Mouse (Mus musculus): ENCODE data around the gene Tulp1. TPM values are rescaled to one million over a fixed set of nuclear protein-coding genes. Genes with fewer than 3 reads are reported as not detected.
A peak's percentile ranks its signal among the peaks of the same experiment; 100 is the strongest.

Gene Tulp1
- polyA plus RNA-seq, 1 experiment from 2014 or later = 5.8 TPM

DNA sequence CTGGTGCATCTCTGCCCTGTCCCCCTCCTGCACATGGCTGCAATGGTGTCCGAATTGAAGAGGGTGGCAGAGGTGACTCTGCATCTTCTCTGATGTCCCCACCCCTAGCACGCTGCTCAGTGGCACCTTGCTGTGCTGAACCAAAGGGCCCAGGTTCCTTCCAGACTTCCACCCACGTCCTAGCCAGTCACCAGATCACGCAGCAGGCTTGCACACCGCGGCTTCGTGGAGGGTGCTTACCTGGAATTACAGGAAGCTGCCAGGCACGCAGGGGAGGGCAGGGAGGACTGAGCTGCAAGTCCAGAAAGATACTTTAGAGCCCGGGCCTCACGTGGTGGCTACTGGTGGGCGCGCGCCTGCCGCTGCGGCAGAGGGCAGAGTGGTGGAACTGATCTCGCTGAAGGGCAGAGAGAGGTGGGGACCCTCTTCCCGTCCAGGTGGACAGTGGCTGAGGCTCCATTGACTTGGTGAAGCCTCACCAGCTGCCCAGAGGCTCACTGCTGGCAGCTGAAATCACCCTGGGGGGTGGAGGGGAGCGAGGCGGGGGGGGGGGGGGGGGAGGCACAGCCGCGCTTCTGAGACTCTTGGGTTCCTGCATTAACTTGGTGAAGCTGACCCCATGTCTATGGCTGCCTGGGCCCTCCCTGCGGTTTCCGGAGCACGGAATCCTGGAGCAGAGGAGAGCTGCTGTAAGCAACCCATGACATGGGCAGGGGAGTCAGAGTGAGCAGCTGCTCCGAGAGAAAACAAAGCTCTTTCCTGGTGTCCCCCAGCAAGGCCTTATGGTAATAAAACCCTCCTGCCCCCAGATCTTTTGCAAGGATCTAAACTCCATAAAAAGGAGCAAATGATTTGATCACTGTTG, 26.8 kb upstream of the Tulp1 start:
- H3K9ac ChIP-seq = no peak overlapping the region
- no peaks in the 10 kb centered on the region for H3K27me3 ChIP-seq
- whole genome bisulfite sequencing = 13% methylated on average over 21 of the region's 25 CpGs
- no peak overlapping the region for H3K27ac ChIP-seq (replicated peaks)
- no peaks in the 10 kb centered on the region for H3K36me3 ChIP-seq
- H3K4me3 ChIP-seq (replicated peaks) = no peak overlapping the region
- ATAC-seq (ENCODE audit: insufficient number of reproducible peaks, low FRiP score, low TSS enrichment, low read depth) = no peak
- no peaks in the 10 kb centered on the region for H3K9me3 ChIP-seq (replicated peaks)
- H3K4me2 ChIP-seq (replicated peaks) = peak overlapping the region; percentile 19
- peaks cover 31% of the 10 kb centered on the region for H3K4me1 ChIP-seq

DNA sequence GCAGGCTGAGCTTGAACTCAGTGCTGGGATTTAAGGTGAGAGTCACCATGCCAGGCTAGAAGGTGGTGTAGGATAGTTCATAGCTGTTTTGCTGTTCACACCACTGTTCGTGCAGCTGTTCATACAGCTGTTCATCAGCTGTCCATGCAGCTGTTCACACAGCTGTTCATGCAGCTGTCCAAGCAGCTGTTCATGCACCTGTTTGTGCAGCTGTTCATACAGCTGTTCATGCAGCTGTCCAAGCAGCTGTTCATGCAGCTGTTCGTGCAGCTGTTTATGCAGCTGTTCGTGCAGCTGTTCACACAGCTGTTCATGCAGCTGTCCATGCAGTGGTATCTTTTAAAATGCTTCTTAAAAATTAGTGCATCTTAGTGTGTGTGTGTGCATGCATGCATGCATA, 23.5 kb upstream of the Tulp1 start:
- no peak overlapping the region for H3K4me3 ChIP-seq (replicated peaks)
- no peak for ATAC-seq (ENCODE audit: insufficient number of reproducible peaks, low FRiP score, low TSS enrichment, low read depth)
- H3K9ac ChIP-seq = no peak overlapping the region
- H3K4me1 ChIP-seq = peaks cover 26% of the 10 kb centered on the region
- H3K27me3 ChIP-seq = no peaks in the 10 kb centered on the region
- H3K4me2 ChIP-seq (replicated peaks) = no peak overlapping the region
- no peaks in the 10 kb centered on the region for H3K9me3 ChIP-seq (replicated peaks)
- H3K27ac ChIP-seq (replicated peaks) = no peak overlapping the region
- 84% methylated on average over 3 of the region's 3 CpGs for WGBS
- H3K36me3 ChIP-seq = no peaks in the 10 kb centered on the region

DNA sequence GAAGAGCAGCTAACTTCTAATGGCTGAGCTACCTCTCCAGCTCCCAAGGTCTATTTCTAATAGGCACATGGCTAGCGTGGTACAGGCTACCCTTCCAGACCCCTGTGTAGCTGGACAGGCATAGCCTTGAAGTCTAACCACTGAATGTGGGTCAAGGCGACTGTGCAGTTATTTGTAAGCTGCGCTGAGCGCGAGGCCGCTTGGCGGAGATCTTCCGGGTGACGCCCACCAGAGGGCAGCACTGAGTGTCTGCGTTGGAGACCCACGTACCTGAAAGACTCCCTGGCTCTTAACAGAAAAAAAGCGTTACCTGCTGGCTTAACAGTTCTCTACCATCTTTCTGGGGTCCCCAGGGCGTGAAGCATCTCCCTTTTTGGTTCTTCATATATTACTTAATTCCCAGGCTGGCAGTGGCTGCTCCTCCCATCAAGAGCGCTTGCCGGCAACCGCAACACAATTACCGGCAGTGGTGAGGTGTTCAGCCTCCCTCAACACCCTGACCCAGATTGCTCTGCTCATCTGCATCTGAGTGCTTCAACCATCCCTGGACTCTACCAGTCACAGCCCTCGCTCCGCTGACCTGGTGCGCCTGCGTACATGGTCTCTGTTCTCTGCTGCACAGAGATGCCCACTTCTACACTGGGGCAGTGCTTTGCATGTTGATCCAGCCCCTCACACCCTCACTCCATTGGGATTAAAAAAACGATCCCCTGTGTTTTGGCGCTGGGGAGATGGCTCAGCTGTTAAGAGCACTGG, 21.3 kb upstream of the Tulp1 start:
- 6% methylated on average over 23 of the region's 23 CpGs for WGBS
- no peaks in the 10 kb centered on the region for H3K9me3 ChIP-seq (replicated peaks)
- H3K4me3 ChIP-seq (replicated peaks) = peak overlapping the region; percentile 15; the same call in 1 of the 2 replicates
- H3K4me1 ChIP-seq = peaks cover 9% of the 10 kb centered on the region; the same call in 1 of the 2 replicates
- no peak for ATAC-seq (ENCODE audit: insufficient number of reproducible peaks, low FRiP score, low TSS enrichment, low read depth)
- no peak overlapping the region for H3K27ac ChIP-seq (replicated peaks)
- H3K36me3 ChIP-seq = no peaks in the 10 kb centered on the region
- H3K27me3 ChIP-seq = no peaks in the 10 kb centered on the region
- H3K9ac ChIP-seq = no peak overlapping the region
- H3K4me2 ChIP-seq (replicated peaks) = peak overlapping the region; percentile 45

DNA sequence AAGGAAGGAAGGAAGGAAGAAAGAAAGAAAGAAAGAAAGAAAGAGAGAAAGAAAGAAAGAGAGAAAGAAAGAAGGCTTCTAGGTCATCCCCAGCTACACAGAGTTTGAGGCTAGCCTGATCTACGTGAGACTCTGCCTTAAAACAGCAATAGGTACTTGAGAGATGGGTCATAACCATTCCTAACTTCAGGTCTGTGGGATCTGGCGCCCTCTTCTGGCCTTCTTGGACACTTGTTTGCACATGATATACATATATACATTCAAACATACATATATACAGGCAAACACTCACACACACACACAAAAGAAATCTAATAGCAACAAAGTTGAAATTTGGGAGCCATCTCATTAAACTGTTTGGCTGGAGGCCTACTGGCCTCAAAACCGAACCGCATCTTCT, 19.3 kb upstream of the Tulp1 start:
- Histone ChIP-seq H3K4me2 (replicated peaks) (no peak overlapping the region), H3K27me3 (no peaks in the 10 kb centered on the region), H3K36me3 (no peaks in the 10 kb centered on the region), H3K27ac (replicated peaks) (no peak overlapping the region), H3K4me3 (replicated peaks) (no peak overlapping the region), H3K4me1 (peaks cover 8% of the 10 kb centered on the region; the same call in 1 of the 2 replicates), H3K9ac (no peak overlapping the region), H3K9me3 (replicated peaks) (no peaks in the 10 kb centered on the region)
- no peak for ATAC-seq (ENCODE audit: insufficient number of reproducible peaks, low FRiP score, low TSS enrichment, low read depth)
- 67% methylated on average over 4 of the region's 4 CpGs for WGBS

DNA sequence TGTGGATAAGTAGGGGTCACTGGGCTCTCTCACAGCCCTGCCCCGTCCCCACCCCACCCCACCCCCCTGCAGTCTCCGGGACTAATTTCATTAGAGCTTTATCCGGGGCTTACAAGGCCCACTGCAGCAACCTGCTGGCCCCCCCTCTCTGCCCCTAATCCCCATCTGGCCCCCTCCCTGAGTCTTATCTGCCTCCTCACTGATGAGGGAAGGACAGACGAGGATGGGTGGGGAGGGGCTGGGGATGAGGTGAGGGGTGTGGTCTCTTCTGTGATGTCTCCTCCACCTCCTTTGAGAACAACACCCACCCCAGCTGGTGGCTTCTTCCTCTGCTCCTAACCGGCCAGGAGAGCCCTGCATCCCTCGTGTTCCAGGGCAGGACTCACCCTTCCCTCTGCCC, 15.2 kb upstream of the Tulp1 start:
- Histone ChIP-seq H3K4me3 (replicated peaks) (no peak overlapping the region), H3K36me3 (no peaks in the 10 kb centered on the region), H3K27ac (replicated peaks) (no peak overlapping the region), H3K9ac (no peak overlapping the region), H3K9me3 (replicated peaks) (no peaks in the 10 kb centered on the region), H3K27me3 (peaks cover 8% of the 10 kb centered on the region), H3K4me1 (peaks cover 6% of the 10 kb centered on the region; the same call in 1 of the 2 replicates), H3K4me2 (replicated peaks) (no peak overlapping the region)
- no peak; the same call in 1 of the 2 replicates for ATAC-seq (ENCODE audit: insufficient number of reproducible peaks, low FRiP score, low TSS enrichment, low read depth)
- 3% methylated on average over 6 of the region's 6 CpGs for WGBS

DNA sequence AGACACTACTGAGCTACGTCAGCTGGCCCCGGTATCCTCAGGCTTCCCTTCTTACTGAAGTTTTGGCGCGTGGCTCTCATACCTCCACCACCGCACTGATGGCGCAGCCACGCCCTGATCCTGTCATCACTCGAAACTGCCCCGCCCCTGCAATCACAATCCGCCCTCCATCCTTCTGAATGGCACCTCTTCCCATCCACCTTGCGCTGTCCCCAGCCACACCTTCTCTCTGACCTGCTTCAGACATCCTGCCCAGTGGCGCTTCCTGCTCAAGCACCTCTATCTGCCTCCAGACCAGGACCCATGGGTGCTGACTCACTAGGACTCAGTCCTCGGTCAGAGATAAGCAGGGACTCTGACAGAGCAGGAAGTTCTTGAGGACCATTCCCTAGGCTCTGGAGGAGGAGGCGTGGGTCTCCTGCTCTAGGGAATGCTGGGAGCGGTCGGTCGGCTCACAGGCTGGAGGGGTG, 10.6 kb upstream of the Tulp1 start:
- Histone ChIP-seq H3K4me1 (peaks cover 6% of the 10 kb centered on the region; the same call in 1 of the 2 replicates), H3K4me2 (replicated peaks) (no peak overlapping the region), H3K9ac (no peak overlapping the region), H3K9me3 (replicated peaks) (no peaks in the 10 kb centered on the region), H3K27ac (replicated peaks) (no peak overlapping the region), H3K27me3 (peaks cover 22% of the 10 kb centered on the region), H3K36me3 (no peaks in the 10 kb centered on the region), H3K4me3 (replicated peaks) (no peak overlapping the region)
- no peak for ATAC-seq (ENCODE audit: insufficient number of reproducible peaks, low FRiP score, low TSS enrichment, low read depth)
- WGBS = 10% methylated on average over 17 of the region's 17 CpGs

DNA sequence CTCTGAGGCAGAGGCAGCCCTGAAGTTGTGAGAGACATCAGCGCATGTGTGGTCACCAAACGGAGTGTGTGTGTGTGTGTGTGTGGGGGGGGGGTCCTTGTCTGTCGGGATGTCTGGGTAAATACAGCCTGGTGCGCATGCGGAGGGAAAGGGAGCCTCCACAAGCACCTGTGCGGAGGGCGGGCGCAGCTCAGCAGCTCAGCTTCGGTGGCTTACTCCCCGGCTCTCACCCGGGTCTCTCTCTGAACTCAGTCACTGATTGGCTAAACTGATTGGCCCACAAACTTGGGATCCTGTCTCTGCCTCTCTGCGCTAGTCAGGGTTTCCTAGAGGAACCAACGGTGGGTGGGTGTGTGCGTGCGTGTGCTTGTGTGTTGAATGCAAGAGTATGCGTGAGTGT, 9.5 kb upstream of the Tulp1 start:
- no peak overlapping the region for H3K4me2 ChIP-seq (replicated peaks)
- H3K27ac ChIP-seq (replicated peaks) = no peak overlapping the region
- peaks cover 6% of the 10 kb centered on the region; the same call in 1 of the 2 replicates for H3K4me1 ChIP-seq
- H3K36me3 ChIP-seq = no peaks in the 10 kb centered on the region
- no peak overlapping the region for H3K4me3 ChIP-seq (replicated peaks)
- H3K27me3 ChIP-seq = peaks cover 22% of the 10 kb centered on the region
- no peak for ATAC-seq (ENCODE audit: insufficient number of reproducible peaks, low FRiP score, low TSS enrichment, low read depth)
- no peaks in the 10 kb centered on the region for H3K9me3 ChIP-seq (replicated peaks)
- WGBS = 14% methylated on average over 16 of the region's 16 CpGs
- H3K9ac ChIP-seq = no peak overlapping the region

DNA sequence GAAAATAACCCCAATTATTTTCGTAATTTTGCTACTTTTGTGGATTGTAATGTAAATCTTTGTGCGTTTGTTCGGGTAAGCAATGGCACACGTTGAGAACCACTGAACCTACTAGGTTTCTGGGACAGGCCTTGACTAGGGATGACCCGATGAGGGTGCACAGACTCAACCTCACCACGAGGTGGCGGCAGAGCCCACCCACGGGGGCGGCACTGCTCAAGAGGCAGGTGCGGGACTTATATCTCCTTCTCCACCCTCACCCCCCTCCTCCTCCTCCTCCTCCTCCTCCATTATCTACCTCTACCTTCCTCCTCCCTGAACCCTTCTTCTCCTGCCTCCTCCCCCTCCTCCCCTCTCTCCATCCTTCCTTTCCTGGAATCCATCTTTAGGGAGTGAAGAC, 8.8 kb upstream of the Tulp1 start:
- no peaks in the 10 kb centered on the region for H3K9me3 ChIP-seq (replicated peaks)
- no peak overlapping the region for H3K9ac ChIP-seq
- H3K27me3 ChIP-seq = peaks cover 22% of the 10 kb centered on the region
- H3K4me1 ChIP-seq = peaks cover 6% of the 10 kb centered on the region; the same call in 1 of the 2 replicates
- no peak overlapping the region for H3K4me2 ChIP-seq (replicated peaks)
- ATAC-seq (ENCODE audit: insufficient number of reproducible peaks, low FRiP score, low TSS enrichment, low read depth) = 0 out of 2 replicates have a peak, but pooled peaks have one; percentile 45
- no peaks in the 10 kb centered on the region for H3K36me3 ChIP-seq
- H3K4me3 ChIP-seq (replicated peaks) = no peak overlapping the region
- 14% methylated on average over 10 of the region's 10 CpGs for WGBS
- no peak overlapping the region for H3K27ac ChIP-seq (replicated peaks)

DNA sequence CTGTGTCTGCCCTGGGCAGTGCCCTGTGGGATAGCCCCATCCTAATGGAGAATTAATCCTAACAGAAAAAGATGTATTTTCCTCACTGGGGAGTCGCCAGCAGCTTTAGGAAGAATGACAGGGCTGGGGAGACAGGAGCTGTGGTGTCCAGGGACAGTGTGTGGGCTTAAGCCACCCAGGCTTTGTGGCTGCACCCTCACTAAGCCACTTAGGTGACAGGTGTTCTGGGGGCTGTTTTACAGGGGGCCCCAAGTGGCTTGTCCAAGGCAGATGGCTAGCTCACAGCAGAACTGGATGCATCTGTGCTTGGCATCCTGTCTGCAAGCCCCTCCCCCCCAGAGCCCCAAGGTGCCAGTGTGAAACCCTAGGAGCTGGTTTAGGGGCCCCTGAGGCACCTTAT, 6.9 kb upstream of the Tulp1 start:
- H3K9ac ChIP-seq = no peak overlapping the region
- no peaks in the 10 kb centered on the region for H3K36me3 ChIP-seq
- peaks cover 22% of the 10 kb centered on the region for H3K27me3 ChIP-seq
- no peak overlapping the region for H3K4me2 ChIP-seq (replicated peaks)
- H3K27ac ChIP-seq (replicated peaks) = no peak overlapping the region
- no peak for ATAC-seq (ENCODE audit: insufficient number of reproducible peaks, low FRiP score, low TSS enrichment, low read depth)
- no peaks in the 10 kb centered on the region for H3K9me3 ChIP-seq (replicated peaks)
- 74% methylated on average over 1 of the region's 1 CpGs for WGBS
- no peak overlapping the region for H3K4me3 ChIP-seq (replicated peaks)
- H3K4me1 ChIP-seq = peaks cover 12% of the 10 kb centered on the region; the same call in 1 of the 2 replicates

DNA sequence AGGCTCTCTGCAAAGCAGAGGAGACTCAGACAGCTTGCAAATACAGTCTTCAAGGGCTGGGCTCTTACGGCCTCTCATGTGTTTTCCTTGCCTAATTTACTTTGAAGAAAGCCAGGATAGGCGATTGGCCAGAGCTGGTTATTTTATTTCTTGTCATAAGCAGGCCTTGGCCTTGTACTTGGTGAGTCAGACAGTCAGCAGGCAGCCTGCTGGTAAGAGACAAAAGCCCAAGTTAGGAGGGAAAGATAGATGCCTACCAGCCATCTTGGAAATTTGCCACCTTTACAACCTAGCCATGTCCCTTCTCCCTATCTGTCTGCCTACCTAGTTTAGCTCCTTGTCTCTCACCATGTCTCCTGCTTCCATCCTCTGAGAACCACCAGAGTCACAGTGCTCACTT, 6.3 kb upstream of the Tulp1 start:
- H3K4me1 ChIP-seq = peaks cover 12% of the 10 kb centered on the region; the same call in 1 of the 2 replicates
- H3K4me2 ChIP-seq (replicated peaks) = no peak overlapping the region
- H3K4me3 ChIP-seq (replicated peaks) = no peak overlapping the region
- peaks cover 22% of the 10 kb centered on the region for H3K27me3 ChIP-seq
- H3K27ac ChIP-seq (replicated peaks) = no peak overlapping the region
- no peak for ATAC-seq (ENCODE audit: insufficient number of reproducible peaks, low FRiP score, low TSS enrichment, low read depth)
- no peaks in the 10 kb centered on the region for H3K36me3 ChIP-seq
- H3K9me3 ChIP-seq (replicated peaks) = no peaks in the 10 kb centered on the region
- WGBS = 64% methylated on average over 2 of the region's 2 CpGs
- no peak overlapping the region for H3K9ac ChIP-seq

DNA sequence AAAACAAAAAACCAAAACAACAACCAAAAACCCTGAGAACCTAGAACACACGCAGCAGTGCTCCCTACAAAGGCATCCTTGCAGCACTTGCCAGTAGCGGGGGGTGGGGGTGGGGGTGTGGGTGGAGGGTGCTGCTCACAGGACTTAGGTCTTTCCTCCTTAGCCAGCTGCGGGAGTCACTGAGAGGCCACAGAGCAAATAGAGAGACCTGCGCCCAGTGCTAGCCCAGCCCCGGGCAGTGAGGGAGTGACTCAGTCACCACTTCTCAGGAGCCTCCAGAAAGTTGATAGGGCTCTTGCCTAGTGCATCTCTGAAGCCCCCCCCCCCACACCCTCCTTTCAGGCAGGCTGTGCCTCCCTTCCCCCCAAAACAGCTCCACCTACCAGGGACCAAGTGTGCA, 4.0 kb upstream of the Tulp1 start:
- Histone ChIP-seq H3K27me3 (peaks cover 19% of the 10 kb centered on the region), H3K4me3 (replicated peaks) (no peak overlapping the region), H3K27ac (replicated peaks) (no peak overlapping the region), H3K4me1 (peaks cover 14% of the 10 kb centered on the region), H3K4me2 (replicated peaks) (no peak overlapping the region), H3K9me3 (replicated peaks) (no peaks in the 10 kb centered on the region), H3K36me3 (no peaks in the 10 kb centered on the region), H3K9ac (no peak overlapping the region)
- 74% methylated on average over 5 of the region's 5 CpGs for WGBS
- ATAC-seq (ENCODE audit: insufficient number of reproducible peaks, low FRiP score, low TSS enrichment, low read depth) = no peak

All from embryonic facial prominence, embryonic 15.5 days (tissue).